Mouse (Mus musculus): ENCODE measurements at regions not wholly inside any gene's neighbourhood (a gene's known extent, or its start where the extent isn't known, plus 50 kb on each side); places are given as distances from the start of the nearest gene placed in this dataset.

GRCm38 (mm10) chr13:48075315-48075714 lies 185.7 kb upstream of the Id4 start:
- Histone ChIP-seq H3K9me3 (no peaks in the 10 kb centered on the region), H3K4me2 (no peak overlapping the region), H3K9ac (no peak overlapping the region), H3K4me1 (no peaks in the 10 kb centered on the region), H3K27me3 (no peaks in the 10 kb centered on the region), H3K4me3 (no peak overlapping the region), H3K36me3 (no peaks in the 10 kb centered on the region), H3K27ac (no peak overlapping the region)
- no peak for ATAC-seq (ENCODE audit: insufficient number of reproducible peaks, insufficient read depth, low FRiP score, low TSS enrichment, low read depth)
- 71% methylated on average over 5 of the region's 5 CpGs for WGBS

GRCm38 (mm10) chr13:48078214-48078613 lies 182.8 kb upstream of the Id4 start:
- no peak for ATAC-seq (ENCODE audit: insufficient number of reproducible peaks, insufficient read depth, low FRiP score, low TSS enrichment, low read depth)
- no peak overlapping the region for H3K9ac ChIP-seq
- WGBS: 80% methylated on average over 12 of the region's 12 CpGs
- no peak overlapping the region for H3K27ac ChIP-seq
- H3K4me1 ChIP-seq: peaks cover 4% of the 10 kb centered on the region; the same call in 1 of the 2 replicates
- H3K4me3 ChIP-seq: no peak overlapping the region
- H3K9me3 ChIP-seq: no peaks in the 10 kb centered on the region
- no peak overlapping the region for H3K4me2 ChIP-seq
- H3K27me3 ChIP-seq: no peaks in the 10 kb centered on the region
- H3K36me3 ChIP-seq: no peaks in the 10 kb centered on the region

GRCm38 (mm10) chr13:48083294-48083693 lies 177.7 kb upstream of the Id4 start:
- no peak for ATAC-seq (ENCODE audit: insufficient number of reproducible peaks, insufficient read depth, low FRiP score, low TSS enrichment, low read depth)
- WGBS: 52% methylated on average over 2 of the region's 2 CpGs
- no peaks in the 10 kb centered on the region for H3K9me3 ChIP-seq
- no peak overlapping the region for H3K4me3 ChIP-seq
- no peaks in the 10 kb centered on the region for H3K36me3 ChIP-seq
- no peak overlapping the region for H3K4me2 ChIP-seq
- peaks cover 6% of the 10 kb centered on the region; the same call in 1 of the 2 replicates for H3K4me1 ChIP-seq
- H3K27me3 ChIP-seq: no peaks in the 10 kb centered on the region
- no peak overlapping the region for H3K9ac ChIP-seq
- H3K27ac ChIP-seq: 0 out of 2 replicates have a peak overlapping the region, but pooled peaks have one; percentile 3

- no peak overlapping the region for H3K4me2 ChIP-seq
- no peak overlapping the region for H3K4me3 ChIP-seq
- no peak for ATAC-seq (ENCODE audit: insufficient number of reproducible peaks, insufficient read depth, low FRiP score, low TSS enrichment, low read depth)
- peaks cover 6% of the 10 kb centered on the region; the same call in 1 of the 2 replicates for H3K4me1 ChIP-seq
- no peaks in the 10 kb centered on the region for H3K36me3 ChIP-seq
- no peak overlapping the region for H3K9ac ChIP-seq
- no peak overlapping the region for H3K27ac ChIP-seq
- H3K9me3 ChIP-seq: no peaks in the 10 kb centered on the region
- no peaks in the 10 kb centered on the region for H3K27me3 ChIP-seq
Observed at GRCm38 (mm10) chr13:48083807-48084206, 177.2 kb upstream of the Id4 start.

GRCm38 (mm10) chr13:48094275-48095035 lies 166.6 kb upstream of the Id4 start:
- Histone ChIP-seq H3K4me1 (no peaks in the 10 kb centered on the region), H3K27me3 (no peaks in the 10 kb centered on the region), H3K4me3 (no peak overlapping the region), H3K9me3 (no peaks in the 10 kb centered on the region), H3K27ac (no peak overlapping the region), H3K9ac (no peak overlapping the region), H3K36me3 (no peaks in the 10 kb centered on the region), H3K4me2 (no peak overlapping the region)
- 73% methylated on average over 16 of the region's 16 CpGs for WGBS
- no peak for ATAC-seq (ENCODE audit: insufficient number of reproducible peaks, insufficient read depth, low FRiP score, low TSS enrichment, low read depth)

- 63% methylated on average over 8 of the region's 8 CpGs for WGBS
Observed at GRCm38 (mm10) chr13:48102156-48102555, 158.9 kb upstream of the Id4 start.

GRCm38 (mm10) chr13:48102576-48102975 lies 158.5 kb upstream of the Id4 start:
- Histone ChIP-seq H3K9me3 (no peaks in the 10 kb centered on the region), H3K4me1 (peaks cover 20% of the 10 kb centered on the region), H3K36me3 (no peaks in the 10 kb centered on the region), H3K27me3 (no peaks in the 10 kb centered on the region), H3K4me3 (no peak overlapping the region), H3K27ac (no peak overlapping the region), H3K4me2 (no peak overlapping the region), H3K9ac (no peak overlapping the region)
- ATAC-seq (ENCODE audit: insufficient number of reproducible peaks, insufficient read depth, low FRiP score, low TSS enrichment, low read depth): no peak
- WGBS: 59% methylated on average over 7 of the region's 7 CpGs

More at GRCm38 (mm10) chr13:48102156-48102555, 158.9 kb upstream of the Id4 start:
- no peak for ATAC-seq (ENCODE audit: insufficient number of reproducible peaks, insufficient read depth, low FRiP score, low TSS enrichment, low read depth)
- Histone ChIP-seq H3K4me2 (no peak overlapping the region), H3K4me3 (no peak overlapping the region), H3K27me3 (no peaks in the 10 kb centered on the region), H3K9ac (no peak overlapping the region), H3K4me1 (peaks cover 20% of the 10 kb centered on the region), H3K9me3 (no peaks in the 10 kb centered on the region), H3K36me3 (no peaks in the 10 kb centered on the region), H3K27ac (no peak overlapping the region)

- H3K9me3 ChIP-seq: no peaks in the 10 kb centered on the region
- no peak overlapping the region for H3K9ac ChIP-seq
- H3K36me3 ChIP-seq: no peaks in the 10 kb centered on the region
- no peaks in the 10 kb centered on the region for H3K27me3 ChIP-seq
- 53% methylated on average over 6 of the region's 6 CpGs for WGBS
- no peak overlapping the region for H3K27ac ChIP-seq
- no peak overlapping the region for H3K4me2 ChIP-seq
- ATAC-seq (ENCODE audit: insufficient number of reproducible peaks, insufficient read depth, low FRiP score, low TSS enrichment, low read depth): no peak
- no peak overlapping the region for H3K4me3 ChIP-seq
- peaks cover 20% of the 10 kb centered on the region for H3K4me1 ChIP-seq
Observed at GRCm38 (mm10) chr13:48104766-48105165, 156.3 kb upstream of the Id4 start.

GRCm38 (mm10) chr13:48106946-48107345 lies 154.1 kb upstream of the Id4 start:
- WGBS: 49% methylated on average over 5 of the region's 5 CpGs
- Histone ChIP-seq H3K9ac (no peak overlapping the region), H3K4me1 (peaks cover 16% of the 10 kb centered on the region), H3K4me3 (no peak overlapping the region), H3K36me3 (no peaks in the 10 kb centered on the region), H3K27ac (no peak overlapping the region), H3K4me2 (peak overlapping the region; percentile 24), H3K27me3 (no peaks in the 10 kb centered on the region), H3K9me3 (no peaks in the 10 kb centered on the region)
- no peak for ATAC-seq (ENCODE audit: insufficient number of reproducible peaks, insufficient read depth, low FRiP score, low TSS enrichment, low read depth)

GRCm38 (mm10) chr13:48115890-48116289 lies 145.1 kb upstream of the Id4 start:
- 87% methylated on average over 7 of the region's 7 CpGs for WGBS
- H3K27ac ChIP-seq: no peak overlapping the region
- no peak overlapping the region for H3K9ac ChIP-seq
- H3K27me3 ChIP-seq: no peaks in the 10 kb centered on the region
- no peaks in the 10 kb centered on the region for H3K36me3 ChIP-seq
- H3K9me3 ChIP-seq: 0 out of 2 replicates have a peak, but pooled peaks cover 2% of the 10 kb centered on the region
- H3K4me3 ChIP-seq: no peak overlapping the region
- no peak overlapping the region for H3K4me2 ChIP-seq
- ATAC-seq (ENCODE audit: insufficient number of reproducible peaks, insufficient read depth, low FRiP score, low TSS enrichment, low read depth): no peak
- H3K4me1 ChIP-seq: no peaks in the 10 kb centered on the region

GRCm38 (mm10) chr13:48126582-48126981 lies 134.4 kb upstream of the Id4 start:
- Histone ChIP-seq H3K4me2 (no peak overlapping the region), H3K4me3 (no peak overlapping the region), H3K9me3 (no peaks in the 10 kb centered on the region), H3K27ac (no peak overlapping the region), H3K27me3 (no peaks in the 10 kb centered on the region), H3K4me1 (peaks cover 25% of the 10 kb centered on the region), H3K9ac (no peak overlapping the region), H3K36me3 (no peaks in the 10 kb centered on the region)
- WGBS: 67% methylated on average over 6 of the region's 6 CpGs
- no peak for ATAC-seq (ENCODE audit: insufficient number of reproducible peaks, insufficient read depth, low FRiP score, low TSS enrichment, low read depth)

GRCm38 (mm10) chr13:48130724-48131123 lies 130.3 kb upstream of the Id4 start:
- Histone ChIP-seq H3K9ac (0 out of 2 replicates have a peak overlapping the region, but pooled peaks have one; percentile 11), H3K36me3 (no peaks in the 10 kb centered on the region), H3K4me3 (peak overlapping the region; percentile 30), H3K27me3 (no peaks in the 10 kb centered on the region), H3K27ac (peak overlapping the region; percentile 80), H3K4me2 (peak overlapping the region; percentile 56), H3K4me1 (peaks cover 30% of the 10 kb centered on the region), H3K9me3 (no peaks in the 10 kb centered on the region)
- ATAC-seq (ENCODE audit: insufficient number of reproducible peaks, insufficient read depth, low FRiP score, low TSS enrichment, low read depth): peak; percentile 74; the same call in 1 of the 2 replicates
- under 1% methylated on average over 17 of the region's 17 CpGs for WGBS

Data from embryonic facial prominence, embryonic 13.5 days (tissue).